Mouse (Mus musculus) embryonic fibroblast, embryonic 13.5 days (primary cell): Measurements from ENCODE around the gene Lipc.

Experiments
- CTCF ChIP-seq: IDR thresholded peaks from 2 replicates; pipeline ENCODE4 v1.5.1; 2011; ENCODE audit warnings: mild to moderate bottlenecking, control low read depth, low read length, moderate library complexity, borderline replicate concordance; ENCODE audit not compliant: insufficient read depth
- POLR2A ChIP-seq: IDR thresholded peaks from 2 replicates; pipeline ENCODE4 v1.6.1; 2011; ENCODE audit warnings: low read depth, mild to moderate bottlenecking, control low read depth, low read length, moderate library complexity

DNA sequence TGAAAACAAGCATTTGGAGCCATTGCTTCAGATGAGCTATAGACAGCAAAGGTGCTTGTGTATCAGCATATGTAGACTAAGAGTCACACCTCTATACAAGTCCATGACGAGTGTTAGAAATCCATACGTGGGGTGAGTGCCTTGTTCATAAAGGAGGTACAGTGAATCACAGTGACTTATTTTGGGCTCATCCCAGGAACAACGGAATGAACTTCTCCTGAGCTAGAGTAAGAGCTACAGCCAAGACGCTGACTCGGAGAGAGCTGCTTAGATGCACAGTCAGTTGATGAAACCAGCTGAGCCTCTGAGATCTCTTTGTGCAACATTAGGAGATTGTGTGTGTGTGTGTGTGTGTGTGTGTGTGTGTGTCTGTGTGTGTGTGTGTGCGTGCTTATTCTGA is 13.9 kb downstream of the Lipc start:
- TF ChIP-seq CTCF (no peak), POLR2A (no peak)
